Mouse (Mus musculus) heart, embryonic 16.5 days (tissue): ENCODE measurements around the gene Gm12166. TPM values are rescaled to one million over a fixed set of nuclear protein-coding genes. Genes with fewer than 3 reads are reported as not detected.

ENCODE experiments used
- microRNA-seq: library from miRNA; unstranded; fragments of <30 nt; microRNA quantifications from one replicate; pipeline ENCODE4, GENCODE M21; 2017
- polyA plus RNA-seq: library from polyadenylated mRNA; unstranded; fragments of >200 nt; fragmentation: Nextera tagmentation; extraction: Ambion mirVana; gene quantifications from 2 replicates; pipeline ENCODE4 v1.2.1, GENCODE M21; 2015

Gene Gm12166
- polyA plus RNA-seq, 1 experiment from 2014 or later, result 10.7 TPM

Small RNA genes within 50 kb of the gene (microRNA-seq; reads per million reads assigned to microRNA genes)
- gene Mir8100, result not detected

Other genes starting within 250 kb of the Gm12166 start
- 47.8 and 56.4 TPM in 2 replicates for gene Clint1, start 200.3 kb downstream of the Gm12166 start, polyA plus RNA-seq
- gene Lsm11, start 107.4 kb downstream of the Gm12166 start, polyA plus RNA-seq, result 5.6 and 6.1 TPM in 2 replicates
- 7.4 and 8.2 TPM in 2 replicates for gene Thg1l, start 96.8 kb downstream of the Gm12166 start, polyA plus RNA-seq
- gene Sox30, start 72.0 kb downstream of the Gm12166 start, polyA plus RNA-seq, result 0.09 TPM in 1 of 2 replicates, not detected in the other
- gene Adam19, start 3.7 kb upstream of the Gm12166 start, polyA plus RNA-seq, result 21.3 and 24.4 TPM in 2 replicates
- gene Nipal4, start 114.2 kb upstream of the Gm12166 start, polyA plus RNA-seq, result 4.0 and 4.9 TPM in 2 replicates
- gene Fndc9, start 183.2 kb upstream of the Gm12166 start, polyA plus RNA-seq, result 0.08 TPM in 1 of 2 replicates, not detected in the other